Mouse (Mus musculus) myocyte (in vitro differentiated cells): ENCODE data around the gene Rassf6. TPM values are rescaled to one million over a fixed set of nuclear protein-coding genes. Genes with fewer than 3 reads are reported as not detected.

Experiments used
- H3K27me3 ChIP-seq: one replicate; pipeline ENCODE4 v1.6.1; 2011; ENCODE audit not compliant: control insufficient read depth, insufficient read depth, insufficient read length
- H3K36me3 ChIP-seq: one replicate; pipeline ENCODE4 v1.6.1; 2011; ENCODE audit not compliant: control insufficient read depth, insufficient read depth
- H3K4me2 ChIP-seq: one replicate; pipeline ENCODE4 v1.6.1; 2011; ENCODE audit warnings: low read depth, control low read depth
- H3K4me3 ChIP-seq: one replicate; pipeline ENCODE4 v1.5.1; 2011; ENCODE audit warnings: mild to moderate bottlenecking, control low read depth, moderate library complexity
- H3K79me2 ChIP-seq: one replicate; pipeline ENCODE4 v1.6.1; 2011; ENCODE audit not compliant: control insufficient read depth, insufficient read depth
- H3ac ChIP-seq: one replicate; pipeline ENCODE4 v1.6.1; 2011; ENCODE audit not compliant: control insufficient read depth, insufficient read length
- CEBPB ChIP-seq: IDR thresholded peaks from 2 replicates; pipeline ENCODE4 v1.6.1; 2011; ENCODE audit warnings: mild to moderate bottlenecking, moderate library complexity; ENCODE audit not compliant: poor library complexity, insufficient read depth, severe bottlenecking
- E2F4 ChIP-seq: IDR thresholded peaks from one replicate; pipeline ENCODE4 v1.6.1; 2011; ENCODE audit warnings: mild to moderate bottlenecking, control low read depth, moderate library complexity; ENCODE audit not compliant: insufficient read depth
- MAX ChIP-seq: IDR thresholded peaks from one replicate; pipeline ENCODE4 v1.6.1; 2011; ENCODE audit warnings: low read depth, mild to moderate bottlenecking, control low read depth
- MYOD1 ChIP-seq, 3 experiments: IDR thresholded peaks; one replicate each; pipeline ENCODE4 v1.6.1; 2011; ENCODE audit warnings: control low read depth in 2 of 3, low read depth in 2 of 3, mild to moderate bottlenecking in 2 of 3, moderate library complexity in 1 of 3; ENCODE audit not compliant: insufficient read length in 2 of 3, control insufficient read depth in 1 of 3
- MYOG ChIP-seq, 3 experiments: IDR thresholded peaks; one replicate each; pipeline ENCODE4 v1.6.1; 2011; ENCODE audit warnings: control low read depth in 2 of 3, low read depth in 2 of 3, mild to moderate bottlenecking in 2 of 3; ENCODE audit not compliant: insufficient read length in 2 of 3, control insufficient read depth in 1 of 3, insufficient read depth in 1 of 3
- POLR2A ChIP-seq: IDR thresholded peaks from one replicate; pipeline ENCODE4 v1.6.1; 2011; ENCODE audit warnings: low read depth, mild to moderate bottlenecking, control low read depth, moderate library complexity; ENCODE audit not compliant: insufficient read length
- POLR2AphosphoS2 ChIP-seq: IDR thresholded peaks from one replicate; pipeline ENCODE4 v1.6.1; 2011; ENCODE audit warnings: low read depth, control low read depth; ENCODE audit not compliant: insufficient read length
- REST ChIP-seq: IDR thresholded peaks from one replicate; pipeline ENCODE4 v1.6.1; 2011; ENCODE audit warnings: mild to moderate bottlenecking, control low read depth, moderate library complexity; ENCODE audit not compliant: insufficient read depth, insufficient read length
- SRF ChIP-seq: IDR thresholded peaks from one replicate; pipeline ENCODE4 v1.6.1; 2011; ENCODE audit warnings: low read depth; ENCODE audit not compliant: control insufficient read depth, insufficient read length
- TCF12 ChIP-seq: IDR thresholded peaks from one replicate; pipeline ENCODE4 v1.6.1; 2011; ENCODE audit warnings: mild to moderate bottlenecking, control low read depth; ENCODE audit not compliant: poor library complexity, insufficient read depth, severe bottlenecking
- TCF3 ChIP-seq: IDR thresholded peaks from one replicate; pipeline ENCODE4 v1.6.1; 2011; ENCODE audit warnings: low read depth, control low read depth; ENCODE audit not compliant: insufficient read length
- USF1 ChIP-seq: IDR thresholded peaks from one replicate; pipeline ENCODE4 v1.6.1; 2011; ENCODE audit warnings: low read depth, mild to moderate bottlenecking, control low read depth, moderate library complexity
- polyA plus RNA-seq: library from polyadenylated mRNA; unstranded; fragments of >200 nt; fragmentation: generic; extraction: Trizol; gene quantifications from one replicate; pipeline ENCODE4 v1.2.1, GENCODE M21; 2012; ENCODE audit warnings: missing spikeins

Gene Rassf6
- polyA plus RNA-seq, 1 experiment, result not detected

DNA sequence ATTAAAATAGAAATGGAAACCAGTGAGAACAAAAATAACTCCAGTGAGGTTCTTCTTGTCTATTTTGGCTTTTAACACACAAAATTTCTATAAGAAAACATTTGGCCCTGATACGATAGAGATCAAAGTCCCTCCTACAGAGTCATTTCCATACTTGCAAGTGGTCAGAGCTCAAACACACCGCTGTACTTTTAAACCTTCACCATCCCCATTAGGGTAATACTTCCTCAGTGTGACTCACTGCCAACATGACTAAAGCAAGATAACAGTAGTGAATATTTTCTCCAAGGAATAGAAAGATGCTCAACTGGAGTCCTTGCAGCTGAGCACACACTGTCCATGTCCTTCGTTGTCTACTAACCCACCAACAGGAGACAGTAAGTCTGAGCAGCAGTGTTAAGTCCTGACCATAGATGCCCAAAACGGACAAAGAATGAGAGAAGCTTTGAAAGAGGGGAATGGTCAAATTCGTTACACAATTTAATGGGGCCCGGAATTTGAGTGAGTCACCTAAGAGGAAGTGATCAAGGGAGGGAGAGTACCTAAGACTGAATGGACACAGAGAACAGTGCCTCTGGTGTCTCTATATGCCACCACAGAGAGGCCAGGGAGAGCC is 28.4 kb downstream of the Rassf6 start:
- TF ChIP-seq CEBPB (no peak), E2F4 (no peak), POLR2AphosphoS2 (no peak)
- Histone ChIP-seq H3K36me3 (no peaks in the 10 kb centered on the region), H3K79me2 (no peaks in the 10 kb centered on the region), H3K4me3 (no peak overlapping the region), H3K27me3 (no peaks in the 10 kb centered on the region), H3K4me2 (peak overlapping the region; percentile 56), H3ac (no peak overlapping the region)

GRCm38 (mm10) chr5:90611388-90611787 is 29.1 kb downstream of the Rassf6 start:
- Histone ChIP-seq H3K4me2 (peak overlapping the region; percentile 56), H3K27me3 (no peaks in the 10 kb centered on the region)
- TF ChIP-seq MYOG (IDR thresholded peaks at IDR 0.05; ENCODE audit: control insufficient read depth in 1 of 3, insufficient read depth in 1 of 3, insufficient read length in 2 of 3, low read depth in 2 of 3) (no peak), POLR2AphosphoS2 (no peak), POLR2A (no peak), USF1 (no peak), MAX (no peak), TCF3 (no peak), SRF (no peak), TCF12 (no peak), CEBPB (no peak), E2F4 (no peak), REST (no peak), MYOD1 (IDR thresholded peaks at IDR 0.05; ENCODE audit: control insufficient read depth in 1 of 3, insufficient read length in 2 of 3, low read depth in 2 of 3) (no peak)

GRCm38 (mm10) chr5:90608906-90609305 is 31.6 kb downstream of the Rassf6 start:
- no peak for TF ChIP-seq MAX
- no peak for TF ChIP-seq POLR2AphosphoS2
- no peak for TF ChIP-seq TCF3
- no peak for TF ChIP-seq REST
- TF ChIP-seq TCF12, result no peak
- TF ChIP-seq USF1, result no peak
- TF ChIP-seq POLR2A, result no peak
- Histone ChIP-seq H3K79me2 (no peaks in the 10 kb centered on the region), H3K4me3 (no peak overlapping the region), H3K36me3 (no peaks in the 10 kb centered on the region), H3ac (no peak overlapping the region), H3K27me3 (no peaks in the 10 kb centered on the region), H3K4me2 (no peak overlapping the region)

More at GRCm38 (mm10) chr5:90611388-90611787, 29.1 kb downstream of the Rassf6 start:
- H3K79me2 ChIP-seq, result no peaks in the 10 kb centered on the region
- no peaks in the 10 kb centered on the region for H3K36me3 ChIP-seq
- no peak overlapping the region for H3ac ChIP-seq
- H3K4me3 ChIP-seq, result no peak overlapping the region

- no peaks in the 10 kb centered on the region for H3K36me3 ChIP-seq
These were observed 37.0 kb downstream of the Rassf6 start for GRCm38 (mm10) chr5:90603407-90603923.

GRCm38 (mm10) chr5:90601469-90601868 is 39.0 kb downstream of the Rassf6 start:
- no peak overlapping the region for H3K4me2 ChIP-seq
- H3K27me3 ChIP-seq, result no peaks in the 10 kb centered on the region
- no peaks in the 10 kb centered on the region for H3K36me3 ChIP-seq
- no peaks in the 10 kb centered on the region for H3K79me2 ChIP-seq
- H3ac ChIP-seq, result no peak overlapping the region
- no peak overlapping the region for H3K4me3 ChIP-seq
- no peak for TF ChIP-seq TCF12
- TF ChIP-seq MYOG (IDR thresholded peaks at IDR 0.05; ENCODE audit: control insufficient read depth in 1 of 3, insufficient read depth in 1 of 3, insufficient read length in 2 of 3, low read depth in 2 of 3), result no peak
- no peak for TF ChIP-seq POLR2A
- no peak for TF ChIP-seq POLR2AphosphoS2
- no peak for TF ChIP-seq E2F4
- TF ChIP-seq CEBPB, result no peak
- TF ChIP-seq SRF, result no peak
- TF ChIP-seq MYOD1 (IDR thresholded peaks at IDR 0.05; ENCODE audit: control insufficient read depth in 1 of 3, insufficient read length in 2 of 3, low read depth in 2 of 3), result no peak
- no peak for TF ChIP-seq USF1
- no peak for TF ChIP-seq REST
- no peak for TF ChIP-seq MAX
- TF ChIP-seq TCF3, result no peak

More at GRCm38 (mm10) chr5:90603407-90603923, 37.0 kb downstream of the Rassf6 start:
- H3K4me2 ChIP-seq, result peak overlapping the region; percentile 38
- H3K4me3 ChIP-seq, result no peak overlapping the region
- no peak overlapping the region for H3ac ChIP-seq
- no peaks in the 10 kb centered on the region for H3K79me2 ChIP-seq
- TF ChIP-seq TCF12 (no peak), CEBPB (no peak), SRF (no peak), POLR2AphosphoS2 (no peak), REST (no peak), MYOD1 (IDR thresholded peaks at IDR 0.05; ENCODE audit: control insufficient read depth in 1 of 3, insufficient read length in 2 of 3, low read depth in 2 of 3) (no peak), MYOG (IDR thresholded peaks at IDR 0.05; ENCODE audit: control insufficient read depth in 1 of 3, insufficient read depth in 1 of 3, insufficient read length in 2 of 3, low read depth in 2 of 3) (no peak), USF1 (no peak), MAX (no peak), TCF3 (no peak), E2F4 (no peak), POLR2A (no peak)
- H3K27me3 ChIP-seq, result no peaks in the 10 kb centered on the region
